Mouse (Mus musculus) hindbrain, postnatal 0 days (tissue): Measurements from ENCODE around the gene Shisal2a. TPM values are rescaled to one million over a fixed set of nuclear protein-coding genes. Genes with fewer than 3 reads are reported as not detected.
"Not testable (repeated sequence)": the region's sequence is repeated elsewhere in the genome, so short reads cannot be mapped to it uniquely, and the experiment has no call there.

Source experiments
- ATAC-seq: fragments of 200-750 bp; cut with Nextera tagmentation; 2 replicates; pipeline ENCODE4 v1.8.0; 2017; ENCODE audit warnings: mild to moderate bottlenecking, moderate TSS enrichment, moderate library complexity
- DNase-seq: peaks from one replicate; pipeline ENCODE4 v3.0.0-alpha.2; 2015; ENCODE audit warnings: low spot score
- H3K27ac ChIP-seq: fragments of 300-500 bp; sonication (generic); 2 replicates; pipeline ENCODE4 v1.5.1; 2014; ENCODE audit warnings: mild to moderate bottlenecking
- H3K27me3 ChIP-seq: fragments of 300-500 bp; sonication (generic); 2 replicates; pipeline ENCODE4 v1.6.1; 2014; ENCODE audit warnings: low read length, mixed read lengths; ENCODE audit not compliant: insufficient read depth
- H3K36me3 ChIP-seq: fragments of 300-500 bp; sonication (generic); 2 replicates; pipeline ENCODE4 v1.6.1; 2014; ENCODE audit warnings: low read length, mixed read lengths; ENCODE audit not compliant: insufficient read depth
- H3K4me1 ChIP-seq: fragments of 300-500 bp; sonication (generic); 2 replicates; pipeline ENCODE4 v1.6.1; 2014; ENCODE audit warnings: antibody characterized with exemption, low read length, mixed read lengths; ENCODE audit not compliant: insufficient read depth
- H3K4me2 ChIP-seq: fragments of 300-500 bp; sonication (generic); 2 replicates; pipeline ENCODE4 v1.6.1; 2014; ENCODE audit warnings: low read depth, mild to moderate bottlenecking, low read length, moderate library complexity, mixed read lengths
- H3K4me3 ChIP-seq: fragments of 300-500 bp; sonication (generic); 2 replicates; pipeline ENCODE4 v1.5.1; 2014; ENCODE audit warnings: low read length
- H3K9ac ChIP-seq: fragments of 300-500 bp; sonication (generic); replicated peaks from 2 replicates; pipeline ENCODE4 v1.6.1; 2014; ENCODE audit warnings: mild to moderate bottlenecking, low read length, moderate library complexity, mixed read lengths
- H3K9me3 ChIP-seq: fragments of 300-500 bp; sonication (generic); 2 replicates; pipeline ENCODE4 v1.6.1; 2016; ENCODE audit warnings: low read length, mixed read lengths
- CTCF ChIP-seq: IDR thresholded peaks from 2 replicates; pipeline ENCODE4 v1.5.1; 2016; ENCODE audit warnings: antibody characterized with exemption, control low read depth, low read depth
- WGBS: fragments of 180-500 bp; shearing (Covaris S2); extraction: QIAGEN DNeasy Blood & Tissue Kit; methylation state at CpG from one replicate; pipeline ENCODE4 v1.1.7; 2014; 5-methylcytosine and 5-hydroxymethylcytosine counted together
- polyA plus RNA-seq: library from polyadenylated mRNA; unstranded; fragments of >200 nt; fragmentation: Nextera tagmentation; extraction: Ambion mirVana; gene quantifications from 2 replicates; pipeline ENCODE4 v1.2.1, GENCODE M21; 2015
- total RNA-seq: library from RNA; depleted of rRNA; stranded (reverse); fragments of >200 nt; gene quantifications from 2 replicates; pipeline ENCODE4 v1.2.3, GENCODE M21; 2014

Shisal2a gene
- total and polyA plus RNA-seq, 2 experiments from 2014 or later = 1.8 to 8.1 TPM

- H3K4me2 ChIP-seq = 0 out of 2 replicates have a peak overlapping the region, but pooled peaks have one; percentile 6
- H3K9me3 ChIP-seq = no peaks in the 10 kb centered on the region
- no peaks in the 10 kb centered on the region for H3K36me3 ChIP-seq
- H3K27me3 ChIP-seq = no peaks in the 10 kb centered on the region
- DNase-seq (no peak), ATAC-seq (no peak)
- WGBS = 24% methylated on average over 7 of the region's 7 CpGs
- 0 out of 2 replicates have a peak overlapping the region, but pooled peaks have one; percentile 51 for H3K27ac ChIP-seq
- no peak overlapping the region for H3K4me3 ChIP-seq
- no peak for TF ChIP-seq CTCF
- H3K4me1 ChIP-seq = peaks cover 16% of the 10 kb centered on the region
- no peak overlapping the region for H3K9ac ChIP-seq
These were observed 19.6 kb downstream of the Shisal2a start for GRCm38 (mm10) chr4:108363355-108364110.

DNA sequence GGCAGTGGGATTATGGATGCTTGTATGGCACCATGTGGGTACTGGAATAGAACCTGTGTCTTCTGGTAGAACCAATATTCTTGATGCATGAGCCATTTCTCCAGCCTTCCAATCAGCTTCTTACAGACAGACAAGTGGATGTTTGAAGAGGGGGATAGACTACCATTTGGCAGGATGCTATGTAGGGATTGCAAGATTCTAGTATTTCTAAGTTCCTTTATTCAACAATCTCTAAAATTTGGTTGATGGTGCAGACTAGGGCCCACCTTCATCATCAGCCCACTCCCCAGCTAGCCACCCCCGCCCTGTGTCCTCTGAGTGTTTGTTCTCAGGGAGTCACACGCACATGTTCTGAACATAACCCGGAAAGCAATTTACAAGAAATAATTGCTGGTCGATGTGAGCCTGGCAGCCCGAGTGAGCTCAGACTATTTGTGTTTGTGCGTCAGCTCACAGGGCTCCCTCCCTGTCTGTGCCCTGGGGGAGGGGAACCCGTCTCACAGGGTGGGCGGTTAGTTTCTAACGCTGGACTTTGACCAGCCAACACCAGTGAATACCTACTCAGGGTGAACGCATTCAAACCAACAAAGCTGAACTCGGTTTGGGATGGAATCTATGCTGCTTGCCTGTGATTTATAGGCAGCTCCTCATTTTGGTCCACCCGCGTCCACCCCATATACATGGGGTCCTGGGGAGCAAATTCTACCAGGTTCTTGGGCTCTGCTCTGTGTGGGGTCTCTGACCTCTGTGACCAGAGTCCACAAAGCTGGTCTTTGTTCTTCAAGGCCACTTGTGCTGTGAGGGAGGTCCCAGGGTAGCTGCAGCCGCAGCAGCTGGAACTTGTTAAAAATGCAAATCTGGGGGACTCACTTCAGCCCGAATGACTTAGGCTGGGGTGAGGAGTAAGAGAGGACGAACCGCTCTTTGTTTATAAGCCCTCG lies 20.6 kb downstream of the Shisal2a start:
- Histone ChIP-seq H3K4me1 (peaks cover 16% of the 10 kb centered on the region), H3K27ac (peak overlapping the region; percentile 51; the same call in 1 of the 2 replicates), H3K27me3 (no peaks in the 10 kb centered on the region), H3K4me2 (peak overlapping the region; percentile 6; the same call in 1 of the 2 replicates), H3K4me3 (no peak overlapping the region), H3K9me3 (no peaks in the 10 kb centered on the region), H3K9ac (peak overlapping the region; percentile 31; the same call in 1 of the 2 replicates), H3K36me3 (no peaks in the 10 kb centered on the region)
- DNase-seq (peak; percentile 53), ATAC-seq (peak; percentile 55; the same call in 1 of the 2 replicates)
- TF ChIP-seq CTCF = no peak
- 12% methylated on average over 18 of the region's 18 CpGs for WGBS

- Histone ChIP-seq H3K36me3 (no peaks in the 10 kb centered on the region), H3K4me2 (peak overlapping the region; percentile 49), H3K4me3 (peak overlapping the region; percentile 15), H3K9ac (peak overlapping the region; percentile 23), H3K4me1 (peaks cover 16% of the 10 kb centered on the region), H3K27me3 (no peaks in the 10 kb centered on the region), H3K9me3 (no peaks in the 10 kb centered on the region), H3K27ac (peak overlapping the region; percentile 86)
- TF ChIP-seq CTCF = peak; percentile 29
- WGBS = 6% methylated on average over 28 of the region's 28 CpGs
- DNase-seq = peak; percentile 95
- peak; percentile 87 for ATAC-seq
These were observed 22.8 kb downstream of the Shisal2a start for GRCm38 (mm10) chr4:108360136-108361055.

DNA sequence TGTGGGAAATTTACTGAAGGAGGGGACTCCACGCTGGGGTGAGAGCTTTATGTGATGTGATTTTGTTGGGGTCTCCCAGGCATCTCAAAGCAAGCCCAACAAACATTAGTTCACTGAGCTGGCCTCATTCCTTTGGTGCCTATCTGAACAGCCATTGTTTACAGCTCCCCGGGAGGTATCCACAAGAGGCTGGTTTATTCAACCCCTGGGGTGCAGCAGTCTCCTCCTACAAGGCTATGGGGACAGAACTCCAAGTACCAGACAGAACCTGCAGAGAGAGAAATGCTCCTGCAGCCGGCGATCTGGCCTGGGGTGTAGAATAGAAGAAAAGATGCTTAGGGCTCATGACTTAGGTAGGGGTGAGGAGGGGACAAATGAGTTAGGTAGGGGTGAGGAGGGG lies 24.7 kb downstream of the Shisal2a start:
- no peak overlapping the region for H3K4me3 ChIP-seq
- TF ChIP-seq CTCF = no peak
- no peak for DNase-seq
- H3K27ac ChIP-seq = peak overlapping the region; percentile 86; the same call in 1 of the 2 replicates
- no peaks in the 10 kb centered on the region for H3K36me3 ChIP-seq
- no peak overlapping the region for H3K9ac ChIP-seq
- H3K4me1 ChIP-seq = peaks cover 16% of the 10 kb centered on the region
- no peak overlapping the region for H3K4me2 ChIP-seq
- ATAC-seq = no peak
- H3K27me3 ChIP-seq = no peaks in the 10 kb centered on the region
- 17% methylated on average over 4 of the region's 4 CpGs for WGBS
- H3K9me3 ChIP-seq = no peaks in the 10 kb centered on the region

DNA sequence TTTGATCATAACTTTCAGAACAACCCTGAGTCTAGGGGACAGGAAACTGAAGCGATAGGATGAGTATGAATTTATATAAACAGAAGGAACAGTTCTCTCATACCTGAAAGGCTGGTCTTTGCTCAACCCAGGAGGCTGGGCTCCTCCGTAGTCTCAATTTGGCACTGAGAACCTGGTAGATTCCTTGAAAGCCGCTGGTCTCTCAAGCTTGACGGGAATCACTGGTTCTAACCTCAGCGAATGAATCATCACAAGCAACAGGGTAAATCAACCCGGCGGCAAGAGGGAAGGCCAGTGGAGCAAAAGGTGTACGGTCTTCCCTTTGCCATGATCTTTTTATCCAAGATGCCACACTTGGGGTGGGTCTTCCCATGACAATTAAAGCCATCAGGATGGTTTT lies 25.7 kb downstream of the Shisal2a start:
- WGBS = 94% methylated on average over 8 of the region's 8 CpGs
- DNase-seq (no peak), ATAC-seq (no peak)
- Histone ChIP-seq H3K4me3 (no peak overlapping the region), H3K9ac (no peak overlapping the region), H3K9me3 (no peaks in the 10 kb centered on the region), H3K27ac (no peak overlapping the region), H3K27me3 (no peaks in the 10 kb centered on the region), H3K4me2 (no peak overlapping the region), H3K4me1 (peaks cover 11% of the 10 kb centered on the region), H3K36me3 (no peaks in the 10 kb centered on the region)
- no peak for TF ChIP-seq CTCF

DNA sequence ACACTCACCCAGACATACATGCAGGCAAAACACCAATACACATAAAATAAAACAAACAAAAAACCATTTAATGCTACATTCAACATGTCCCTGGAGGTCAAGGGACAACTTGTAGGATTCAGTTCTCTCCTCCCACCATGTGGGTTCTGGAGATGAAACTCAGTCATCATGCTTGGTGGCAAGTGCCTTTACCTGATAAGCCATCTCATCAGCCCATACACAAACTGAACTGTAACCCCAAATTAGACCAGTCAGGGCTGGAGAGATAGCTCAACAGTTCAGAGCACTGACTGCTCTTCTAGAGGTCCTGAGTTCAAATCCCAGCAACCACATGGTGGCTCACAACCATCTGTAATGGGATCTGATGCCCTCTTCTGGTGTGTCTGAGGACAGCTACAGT lies 29.6 kb downstream of the Shisal2a start:
- H3K36me3 ChIP-seq, H3K4me2 ChIP-seq, H3K9ac ChIP-seq, H3K4me3 ChIP-seq, DNase-seq, H3K4me1 ChIP-seq, H3K27ac ChIP-seq, ATAC-seq, H3K9me3 ChIP-seq, H3K27me3 ChIP-seq: not testable (repeated sequence)
